Comparison of ENCODE assay signal across 8 mouse cellular contexts in genomic region chr15:83447791-83448544, GRCm38 (mm10). TPM values are rescaled to one million over a fixed set of nuclear protein-coding genes. Genes with fewer than 3 reads are reported as not detected.
A peak's percentile ranks its signal among the peaks of the same experiment; 100 is the strongest.
DNase-seq lines count a peak whose midpoint lies in the region; ATAC-seq and TF ChIP-seq lines count a peak whose summit lies in the region.

No protein-coding gene starts in this region.

- no peak overlapping the region; the same call in 1 of the 2 replicates for H3K4me3 ChIP-seq in left cerebral cortex, adult 2 months

- peak; percentile 78 for DNase-seq in layer of hippocampus, adult 11-12 months (ENCODE audit: low spot score)
- no peak for DNase-seq in layer of hippocampus, adult 9-10 months (ENCODE audit: low spot score)
- DNase-seq in left cerebral cortex, adult 2 months (ENCODE audit: extremely low spot score in 1 of 2, low spot score in 2 of 2) = peak; percentile 47 to 65
- peak; percentile 71 for DNase-seq in right cerebral cortex, postnatal 25 days
- no peak for DNase-seq in adrenal gland, postnatal 25 days
- DNase-seq in embryo, embryonic 9.5 days (ENCODE audit: extremely low spot score) = no peak

- intact Hi-C loops in left cerebral cortex, adult 2 months (cut with DNase I) = loop anchor here (2.0 kb wide), 1 partner anchor 31 kb away; no protein-coding TSS in a partner anchor

- peak; percentile 38; the same call in 1 of the 2 replicates for ATAC-seq in erythroblast, adult 5-6 weeks (replicated peaks; ENCODE audit: low FRiP score, poor library complexity, severe bottlenecking)
- ATAC-seq in erythroid progenitor cell, adult 5-6 weeks (replicated peaks; ENCODE audit: low FRiP score, poor library complexity, severe bottlenecking) = no peak

- no peak overlapping the region; the same call in 1 of the 2 replicates for H3K27ac ChIP-seq in left cerebral cortex, adult 2 months

- no peak for TF ChIP-seq CTCF in left cerebral cortex, adult 2 months (IDR thresholded peaks at IDR 0.05)

RNA-seq across cellular contexts. Expression of gene Pacsin2, which starts 16.4 kb away (rescaled TPM):
- 102 and 137 TPM in 2 replicates for total RNA-seq in erythroblast, adult 5-6 weeks (2015; ENCODE audit: low replicate concordance)
- total RNA-seq in erythroblast, adult 5-6 weeks (2017; ENCODE audit: low replicate concordance) = 285 and 310 TPM in 2 replicates
- 100 to 1,000 TPM in 1 of 2 experiments, 10 to 100 TPM in 1; 97.4 to 102 TPM for total RNA-seq in left cerebral cortex, adult 2 months (2021)
- total RNA-seq in erythroid progenitor cell, adult 5-6 weeks (2015; ENCODE audit: low replicate concordance) = 80.0 and 81.7 TPM in 2 replicates
- total RNA-seq in erythroid progenitor cell, adult 5-6 weeks (2017; ENCODE audit: low replicate concordance) = 145 and 184 TPM in 2 replicates
- total RNA-seq in adrenal gland, postnatal 25 days (2021) = 80.8 and 94.8 TPM in 2 replicates

Comparison
In these comparisons a context has a peak if more than half of its experiments do, and no peak if none do; other contexts are left out.
1. DNase-seq: peak in layer of hippocampus, adult 11-12 months (single experiment), left cerebral cortex, adult 2 months (2 of 2) and right cerebral cortex, postnatal 25 days (single experiment); none in layer of hippocampus, adult 9-10 months (single experiment), adrenal gland, postnatal 25 days (single experiment) and embryo, embryonic 9.5 days (single experiment).